Mouse (Mus musculus): Measurements from ENCODE around the gene Klf1. TPM values are rescaled to one million over a fixed set of nuclear protein-coding genes. Genes with fewer than 3 reads are reported as not detected.

Gene Klf1
- polyA plus RNA-seq, 1 experiment from 2014 or later: 11.1 TPM

GRCm38 (mm10) chr8:84928456-84929306 is 27.0 kb downstream of the Klf1 start:
- 2% methylated on average over 52 of the region's 52 CpGs for WGBS

DNA sequence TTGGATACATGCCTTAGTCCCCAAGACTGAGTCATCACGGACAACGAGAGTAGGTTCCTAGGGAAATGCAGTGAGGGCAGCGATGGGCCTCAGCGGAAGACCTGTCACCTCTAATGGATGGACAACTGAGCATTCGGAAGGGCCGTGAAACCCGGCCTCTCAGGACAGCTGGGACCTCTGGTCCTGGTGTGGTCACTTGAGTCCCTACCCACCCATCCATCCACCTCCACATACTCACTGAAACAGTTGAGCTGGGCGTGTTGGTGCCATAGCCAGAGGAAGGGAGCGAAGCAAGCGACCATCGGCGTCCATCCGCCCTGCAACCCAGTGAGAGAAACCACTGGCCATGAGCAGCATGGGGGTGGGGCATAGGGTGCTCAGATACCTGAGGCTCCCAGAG is 28.9 kb downstream of the Klf1 start:
- Histone ChIP-seq H3K27ac (replicated peaks; ENCODE audit: low read depth, low read length) (no peak overlapping the region), H3K9ac (replicated peaks; ENCODE audit: low read length) (no peak overlapping the region), H3K4me2 (ENCODE audit: low read depth, low read length) (no peak overlapping the region), H3K36me3 (replicated peaks; ENCODE audit: control insufficient read depth, insufficient read depth, low read depth, low read length) (no peaks in the 10 kb centered on the region), H3K4me1 (ENCODE audit: control insufficient read depth, insufficient read depth, low read length) (peaks cover 5% of the 10 kb centered on the region; the same call in 1 of the 2 replicates), H3K4me3 (ENCODE audit: low read depth, low read length) (no peak overlapping the region), H3K9me3 (replicated peaks; ENCODE audit: control insufficient read depth, low read length) (no peaks in the 10 kb centered on the region), H3K27me3 (ENCODE audit: control insufficient read depth, insufficient read depth, low read length) (peaks cover 28% of the 10 kb centered on the region)
- ATAC-seq (replicated peaks; ENCODE audit: insufficient number of reproducible peaks, low FRiP score, low TSS enrichment, low read depth): no peak
- 86% methylated on average over 13 of the region's 13 CpGs for WGBS
- DNase-seq (ENCODE audit: low spot score): no peak

More at GRCm38 (mm10) chr8:84928456-84929306, 27.0 kb downstream of the Klf1 start:
- Histone ChIP-seq H3K4me3 (ENCODE audit: low read depth, low read length) (peak overlapping the region; percentile 34), H3K27me3 (ENCODE audit: control insufficient read depth, insufficient read depth, low read length) (peaks cover 13% of the 10 kb centered on the region), H3K27ac (replicated peaks; ENCODE audit: low read depth, low read length) (no peak overlapping the region), H3K36me3 (replicated peaks; ENCODE audit: control insufficient read depth, insufficient read depth, low read depth, low read length) (no peaks in the 10 kb centered on the region), H3K9me3 (replicated peaks; ENCODE audit: control insufficient read depth, low read length) (no peaks in the 10 kb centered on the region), H3K4me2 (ENCODE audit: low read depth, low read length) (peak overlapping the region; percentile 68), H3K4me1 (ENCODE audit: control insufficient read depth, insufficient read depth, low read length) (no peaks in the 10 kb centered on the region), H3K9ac (replicated peaks; ENCODE audit: low read length) (peak overlapping the region; percentile 25; the same call in 1 of the 2 replicates)
- ATAC-seq (replicated peaks; ENCODE audit: insufficient number of reproducible peaks, low FRiP score, low TSS enrichment, low read depth): peak; percentile 76
- DNase-seq (ENCODE audit: low spot score): peak; percentile 88

- H3K4me2 ChIP-seq (ENCODE audit: low read depth, low read length): no peak overlapping the region
- H3K36me3 ChIP-seq (replicated peaks; ENCODE audit: control insufficient read depth, insufficient read depth, low read depth, low read length): no peaks in the 10 kb centered on the region
- DNase-seq (ENCODE audit: low spot score) (no peak), ATAC-seq (replicated peaks; ENCODE audit: insufficient number of reproducible peaks, low FRiP score, low TSS enrichment, low read depth) (no peak)
- WGBS: 80% methylated on average over 16 of the region's 16 CpGs
- no peak overlapping the region for H3K27ac ChIP-seq (replicated peaks; ENCODE audit: low read depth, low read length)
- H3K4me1 ChIP-seq (ENCODE audit: control insufficient read depth, insufficient read depth, low read length): peaks cover 9% of the 10 kb centered on the region
- H3K9me3 ChIP-seq (replicated peaks; ENCODE audit: control insufficient read depth, low read length): no peaks in the 10 kb centered on the region
- H3K4me3 ChIP-seq (ENCODE audit: low read depth, low read length): no peak overlapping the region
- no peak overlapping the region for H3K9ac ChIP-seq (replicated peaks; ENCODE audit: low read length)
- H3K27me3 ChIP-seq (ENCODE audit: control insufficient read depth, insufficient read depth, low read length): peaks cover 47% of the 10 kb centered on the region
These were observed 32.2 kb downstream of the Klf1 start for GRCm38 (mm10) chr8:84933767-84934559.

DNA sequence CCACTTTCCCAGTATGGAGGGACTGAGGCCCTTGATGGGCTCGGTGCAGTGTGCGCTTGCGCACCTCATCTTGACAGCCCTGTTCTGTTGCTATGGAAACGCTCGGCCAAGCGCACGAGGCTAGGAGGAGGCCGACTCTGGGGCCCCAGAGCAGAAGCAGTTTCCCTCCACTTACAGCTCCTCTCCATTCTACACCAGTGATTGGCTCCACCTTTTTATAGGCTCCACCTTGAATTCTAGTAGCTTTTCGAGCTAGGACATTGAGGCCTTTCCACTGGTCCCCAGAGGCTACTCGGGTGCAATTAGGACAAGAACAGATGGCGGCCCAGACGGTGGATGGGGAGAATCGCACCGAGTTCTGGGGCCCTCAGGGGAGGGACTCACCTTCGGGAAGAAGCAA is 33.1 kb downstream of the Klf1 start:
- 2% methylated on average over 15 of the region's 15 CpGs for WGBS
- Histone ChIP-seq H3K9ac (replicated peaks; ENCODE audit: low read length) (no peak overlapping the region), H3K4me2 (ENCODE audit: low read depth, low read length) (peak overlapping the region; percentile 16), H3K4me3 (ENCODE audit: low read depth, low read length) (no peak overlapping the region), H3K9me3 (replicated peaks; ENCODE audit: control insufficient read depth, low read length) (no peaks in the 10 kb centered on the region), H3K27ac (replicated peaks; ENCODE audit: low read depth, low read length) (no peak overlapping the region), H3K4me1 (ENCODE audit: control insufficient read depth, insufficient read depth, low read length) (peaks cover 9% of the 10 kb centered on the region), H3K36me3 (replicated peaks; ENCODE audit: control insufficient read depth, insufficient read depth, low read depth, low read length) (no peaks in the 10 kb centered on the region), H3K27me3 (ENCODE audit: control insufficient read depth, insufficient read depth, low read length) (peaks cover 40% of the 10 kb centered on the region)
- DNase-seq (ENCODE audit: low spot score): peak; percentile 83
- ATAC-seq (replicated peaks; ENCODE audit: insufficient number of reproducible peaks, low FRiP score, low TSS enrichment, low read depth): peak; percentile 57

DNA sequence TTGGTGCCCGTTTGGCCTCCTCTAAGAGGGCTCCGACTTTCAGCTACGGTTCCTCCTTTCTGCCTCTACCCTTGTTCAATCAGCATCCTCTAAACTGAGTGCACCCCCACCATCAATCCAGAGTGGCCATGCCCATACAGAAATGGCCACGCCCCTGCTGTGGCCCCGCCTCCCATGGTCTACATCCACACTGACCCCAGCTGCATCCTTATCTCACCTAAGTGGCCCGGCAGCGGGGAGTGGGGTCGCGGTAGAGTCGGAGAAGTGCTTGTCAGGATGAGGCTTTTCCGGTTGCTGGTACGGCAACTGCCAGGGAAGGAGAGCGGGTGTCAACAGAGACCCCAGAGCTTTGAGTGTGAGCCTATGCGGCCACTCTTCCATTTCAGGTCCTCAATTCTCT is 33.8 kb downstream of the Klf1 start:
- H3K4me3 ChIP-seq (ENCODE audit: low read depth, low read length): no peak overlapping the region
- no peak for DNase-seq (ENCODE audit: low spot score)
- H3K4me1 ChIP-seq (ENCODE audit: control insufficient read depth, insufficient read depth, low read length): peaks cover 9% of the 10 kb centered on the region
- H3K4me2 ChIP-seq (ENCODE audit: low read depth, low read length): peak overlapping the region; percentile 2; the same call in 1 of the 2 replicates
- H3K9ac ChIP-seq (replicated peaks; ENCODE audit: low read length): no peak overlapping the region
- H3K27me3 ChIP-seq (ENCODE audit: control insufficient read depth, insufficient read depth, low read length): peaks cover 37% of the 10 kb centered on the region
- H3K9me3 ChIP-seq (replicated peaks; ENCODE audit: control insufficient read depth, low read length): no peaks in the 10 kb centered on the region
- ATAC-seq (replicated peaks; ENCODE audit: insufficient number of reproducible peaks, low FRiP score, low TSS enrichment, low read depth): peak; percentile 35; the same call in 1 of the 2 replicates
- 3% methylated on average over 14 of the region's 14 CpGs for WGBS
- no peaks in the 10 kb centered on the region for H3K36me3 ChIP-seq (replicated peaks; ENCODE audit: control insufficient read depth, insufficient read depth, low read depth, low read length)
- no peak overlapping the region for H3K27ac ChIP-seq (replicated peaks; ENCODE audit: low read depth, low read length)

GRCm38 (mm10) chr8:84936041-84936961 is 34.6 kb downstream of the Klf1 start:
- peaks cover 9% of the 10 kb centered on the region for H3K4me1 ChIP-seq (ENCODE audit: control insufficient read depth, insufficient read depth, low read length)
- 0 out of 2 replicates have a peak, but pooled peaks have one; percentile 37 for ATAC-seq (replicated peaks; ENCODE audit: insufficient number of reproducible peaks, low FRiP score, low TSS enrichment, low read depth)
- DNase-seq (ENCODE audit: low spot score): no peak
- H3K27ac ChIP-seq (replicated peaks; ENCODE audit: low read depth, low read length): no peak overlapping the region
- H3K4me2 ChIP-seq (ENCODE audit: low read depth, low read length): peak overlapping the region; percentile 87
- H3K27me3 ChIP-seq (ENCODE audit: control insufficient read depth, insufficient read depth, low read length): peaks cover 37% of the 10 kb centered on the region
- no peaks in the 10 kb centered on the region for H3K9me3 ChIP-seq (replicated peaks; ENCODE audit: control insufficient read depth, low read length)
- 22% methylated on average over 22 of the region's 23 CpGs for WGBS
- H3K9ac ChIP-seq (replicated peaks; ENCODE audit: low read length): peak overlapping the region; percentile 57
- peak overlapping the region; percentile 42 for H3K4me3 ChIP-seq (ENCODE audit: low read depth, low read length)
- H3K36me3 ChIP-seq (replicated peaks; ENCODE audit: control insufficient read depth, insufficient read depth, low read depth, low read length): no peaks in the 10 kb centered on the region

DNA sequence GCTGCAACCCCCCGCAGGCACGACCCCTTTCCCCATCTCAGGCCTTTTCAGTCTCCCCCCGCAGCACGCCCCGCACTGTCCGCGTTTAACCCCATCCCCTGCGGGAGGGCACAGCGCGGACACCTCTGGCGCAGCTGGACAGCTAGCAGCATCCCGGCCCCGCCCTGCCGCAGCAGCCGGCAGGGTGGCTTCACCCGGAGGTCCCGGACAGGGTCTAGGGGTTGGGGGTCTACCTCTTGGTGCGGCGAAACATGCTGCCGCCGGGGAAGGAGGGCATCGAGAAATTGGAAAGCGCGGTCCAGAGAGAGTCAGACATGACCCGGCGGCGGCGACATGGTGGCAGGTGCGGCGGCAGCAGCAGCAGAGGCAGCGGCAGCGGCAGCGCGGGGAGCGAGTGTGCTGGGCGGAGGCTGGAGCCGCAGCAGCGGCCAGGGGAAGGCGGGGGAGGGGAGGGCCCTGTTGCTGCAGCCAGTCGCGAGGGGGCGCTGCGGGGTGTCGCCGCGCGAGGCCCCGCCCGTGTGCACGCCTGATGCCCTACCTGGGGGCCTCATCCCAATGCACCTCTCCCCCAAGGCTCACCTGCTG is 35.3 kb downstream of the Klf1 start, which contains the start of gene Mast1:
TSS of gene Mast1 (minus strand) at position 398 of the 585 bp plus-strand sequence.
- Histone ChIP-seq H3K36me3 (replicated peaks; ENCODE audit: control insufficient read depth, insufficient read depth, low read depth, low read length) (no peaks in the 10 kb centered on the region), H3K4me1 (ENCODE audit: control insufficient read depth, insufficient read depth, low read length) (peaks cover 9% of the 10 kb centered on the region), H3K4me3 (ENCODE audit: low read depth, low read length) (peak within 1 kb of the TSS; percentile 42), H3K9ac (replicated peaks; ENCODE audit: low read length) (peak within 1 kb of the TSS; percentile 57), H3K9me3 (replicated peaks; ENCODE audit: control insufficient read depth, low read length) (no peaks in the 10 kb centered on the region), H3K27me3 (ENCODE audit: control insufficient read depth, insufficient read depth, low read length) (peaks cover 37% of the 10 kb centered on the region), H3K27ac (replicated peaks; ENCODE audit: low read depth, low read length) (no peak within 1 kb of the TSS), H3K4me2 (ENCODE audit: low read depth, low read length) (peak within 1 kb of the TSS; percentile 87)
- ATAC-seq (replicated peaks; ENCODE audit: insufficient number of reproducible peaks, low FRiP score, low TSS enrichment, low read depth) (peak; percentile 31; the same call in 1 of the 2 replicates), DNase-seq (ENCODE audit: low spot score) (peak; percentile 79)
- WGBS: under 1% methylated on average over 47 of the region's 50 CpGs
